Mouse (Mus musculus): ENCODE data around the gene Arhgdib. TPM values are rescaled to one million over a fixed set of nuclear protein-coding genes. Genes with fewer than 3 reads are reported as not detected.
"Not testable (repeated sequence)": the region's sequence is repeated elsewhere in the genome, so short reads cannot be mapped to it uniquely, and the experiment has no call there.

The Arhgdib gene
- total and polyA plus RNA-seq, 2 experiments from 2014 or later = 8.3 to 16.1 TPM

DNA sequence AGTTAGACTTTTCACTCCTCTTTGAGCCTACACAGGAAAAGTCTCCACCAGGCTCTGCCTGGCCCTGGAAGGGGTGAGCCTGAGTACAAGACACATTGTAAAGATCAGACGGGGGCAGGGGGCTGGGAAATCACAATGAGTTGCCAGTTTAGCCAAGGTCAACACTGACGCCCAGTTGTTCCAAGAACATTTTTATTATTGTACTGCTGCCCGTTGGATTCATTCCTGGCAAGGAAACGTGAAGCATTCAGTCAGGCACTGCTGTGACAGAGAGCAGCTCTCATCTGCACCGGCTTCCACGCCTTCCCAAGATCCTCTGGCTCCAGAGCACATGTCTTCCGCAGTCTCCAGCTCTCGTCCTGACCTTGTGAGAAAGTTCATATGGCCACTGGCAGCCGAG lies 53.8 kb downstream of the Arhgdib start:
- DNase-seq (ENCODE audit: low spot score) = no peak

DNA sequence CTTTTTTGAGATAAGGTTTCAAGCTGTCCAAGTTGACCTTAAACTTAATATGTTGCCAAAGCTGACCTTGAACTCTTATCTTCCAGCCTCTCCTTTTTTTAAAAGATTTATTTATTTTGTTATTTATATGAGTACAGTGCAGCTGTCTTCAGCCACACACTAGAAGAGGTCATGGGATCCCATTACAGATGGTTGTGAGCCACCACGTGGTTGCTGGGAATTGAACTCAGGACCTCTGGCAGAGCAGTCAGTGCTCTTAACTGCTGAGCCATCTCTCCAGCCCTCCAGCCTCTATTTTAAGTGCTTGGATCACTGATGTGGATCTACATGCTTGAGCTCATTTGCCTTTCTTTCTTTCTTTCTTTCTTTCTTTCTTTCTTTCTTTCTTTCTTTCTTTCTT lies 56.9 kb downstream of the Arhgdib start:
- H3K36me3 ChIP-seq (ENCODE audit: insufficient read depth, low read length); H3K27me3 ChIP-seq (ENCODE audit: insufficient read depth, low read length); H3K9ac ChIP-seq (replicated peaks; ENCODE audit: low read length, poor library complexity, severe bottlenecking); DNase-seq (ENCODE audit: low spot score); H3K27ac ChIP-seq (ENCODE audit: low read depth, low read length); H3K4me1 ChIP-seq (ENCODE audit: insufficient read depth, low read length); H3K4me3 ChIP-seq (ENCODE audit: low read depth, low read length); H3K9me3 ChIP-seq (ENCODE audit: low read length); ATAC-seq (ENCODE audit: low FRiP score); H3K4me2 ChIP-seq (ENCODE audit: low read depth, low read length, poor library complexity, severe bottlenecking): not testable (repeated sequence)
- WGBS = 38% methylated on average over 1 of the region's 1 CpGs

More for the DNA sequence above, 53.8 kb downstream of the Arhgdib start:
- Histone ChIP-seq H3K27me3 (ENCODE audit: insufficient read depth, low read length) (no peaks in the 10 kb centered on the region), H3K27ac (ENCODE audit: low read depth, low read length) (no peak overlapping the region), H3K4me3 (ENCODE audit: low read depth, low read length) (no peak overlapping the region), H3K9ac (replicated peaks; ENCODE audit: low read length, poor library complexity, severe bottlenecking) (no peak overlapping the region), H3K4me2 (ENCODE audit: low read depth, low read length, poor library complexity, severe bottlenecking) (no peak overlapping the region), H3K36me3 (ENCODE audit: insufficient read depth, low read length) (no peaks in the 10 kb centered on the region), H3K4me1 (ENCODE audit: insufficient read depth, low read length) (no peaks in the 10 kb centered on the region), H3K9me3 (ENCODE audit: low read length) (no peaks in the 10 kb centered on the region)
- WGBS = 78% methylated on average over 9 of the region's 9 CpGs
- ATAC-seq (ENCODE audit: low FRiP score) = no peak
- TF ChIP-seq CTCF (IDR thresholded peaks at IDR 0.05) = no peak

DNA sequence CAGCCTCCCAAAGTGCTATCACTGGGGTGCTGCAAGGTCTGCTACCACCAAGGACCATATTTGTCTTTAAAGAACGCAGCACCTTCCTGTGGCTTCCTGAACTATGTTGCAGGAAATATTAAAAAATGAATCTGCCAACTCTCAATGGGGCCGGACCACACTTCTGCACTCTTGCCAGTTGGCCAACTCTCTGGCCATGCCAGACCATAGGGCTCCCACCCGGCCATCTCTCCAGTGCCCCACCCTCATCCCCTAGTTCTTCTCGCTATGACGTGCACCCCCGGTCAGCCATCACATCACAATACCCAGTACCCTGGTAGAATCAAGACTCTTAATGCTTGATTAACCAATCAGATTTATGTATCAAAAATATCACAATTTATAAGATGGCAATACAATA lies 57.7 kb downstream of the Arhgdib start:
- WGBS = 93% methylated on average over 6 of the region's 6 CpGs
- no peak for TF ChIP-seq CTCF (IDR thresholded peaks at IDR 0.05)
- H3K27ac ChIP-seq (ENCODE audit: low read depth, low read length) = no peak overlapping the region

DNA sequence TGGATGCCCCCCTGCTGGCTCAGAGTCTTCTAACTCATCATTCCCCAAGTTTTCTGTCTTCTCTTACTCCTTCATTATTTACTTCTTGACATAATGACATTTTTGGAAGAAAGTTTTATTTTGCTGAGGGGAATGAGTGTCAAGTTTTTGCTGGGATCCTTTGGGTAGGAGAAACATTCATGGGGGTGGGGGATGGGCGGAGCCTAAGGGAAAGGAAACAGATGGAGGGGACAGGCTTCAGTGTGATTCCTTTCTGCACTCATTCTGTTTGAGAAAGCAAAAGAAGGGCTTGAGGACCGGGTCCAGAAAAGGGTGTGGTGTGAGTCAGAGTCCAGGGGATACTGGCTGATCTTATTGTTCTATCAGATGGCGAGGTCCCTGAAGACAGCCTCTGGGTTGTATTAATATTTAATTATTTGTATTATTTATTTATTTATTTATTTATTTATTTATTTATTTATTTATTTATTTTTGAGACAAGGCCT lies 58.2 kb downstream of the Arhgdib start:
- Histone ChIP-seq H3K9ac (replicated peaks; ENCODE audit: low read length, poor library complexity, severe bottlenecking) (no peak overlapping the region), H3K27me3 (ENCODE audit: insufficient read depth, low read length) (no peaks in the 10 kb centered on the region), H3K4me2 (ENCODE audit: low read depth, low read length, poor library complexity, severe bottlenecking) (no peak overlapping the region), H3K36me3 (ENCODE audit: insufficient read depth, low read length) (no peaks in the 10 kb centered on the region), H3K27ac (ENCODE audit: low read depth, low read length) (no peak overlapping the region), H3K4me3 (ENCODE audit: low read depth, low read length) (no peak overlapping the region), H3K4me1 (ENCODE audit: insufficient read depth, low read length) (no peaks in the 10 kb centered on the region), H3K9me3 (ENCODE audit: low read length) (no peaks in the 10 kb centered on the region)
- ATAC-seq (ENCODE audit: low FRiP score) = no peak
- TF ChIP-seq CTCF (IDR thresholded peaks at IDR 0.05) = no peak
- no peak for DNase-seq (ENCODE audit: low spot score)
- WGBS = 72% methylated on average over 3 of the region's 3 CpGs

More for the DNA sequence above, 57.7 kb downstream of the Arhgdib start:
- DNase-seq (ENCODE audit: low spot score) = no peak
- no peaks in the 10 kb centered on the region for H3K9me3 ChIP-seq (ENCODE audit: low read length)
- no peaks in the 10 kb centered on the region for H3K4me1 ChIP-seq (ENCODE audit: insufficient read depth, low read length)
- no peaks in the 10 kb centered on the region for H3K36me3 ChIP-seq (ENCODE audit: insufficient read depth, low read length)
- ATAC-seq (ENCODE audit: low FRiP score) = no peak
- H3K9ac ChIP-seq (replicated peaks; ENCODE audit: low read length, poor library complexity, severe bottlenecking) = no peak overlapping the region
- no peak overlapping the region for H3K4me3 ChIP-seq (ENCODE audit: low read depth, low read length)
- H3K4me2 ChIP-seq (ENCODE audit: low read depth, low read length, poor library complexity, severe bottlenecking) = no peak overlapping the region
- no peaks in the 10 kb centered on the region for H3K27me3 ChIP-seq (ENCODE audit: insufficient read depth, low read length)

DNA sequence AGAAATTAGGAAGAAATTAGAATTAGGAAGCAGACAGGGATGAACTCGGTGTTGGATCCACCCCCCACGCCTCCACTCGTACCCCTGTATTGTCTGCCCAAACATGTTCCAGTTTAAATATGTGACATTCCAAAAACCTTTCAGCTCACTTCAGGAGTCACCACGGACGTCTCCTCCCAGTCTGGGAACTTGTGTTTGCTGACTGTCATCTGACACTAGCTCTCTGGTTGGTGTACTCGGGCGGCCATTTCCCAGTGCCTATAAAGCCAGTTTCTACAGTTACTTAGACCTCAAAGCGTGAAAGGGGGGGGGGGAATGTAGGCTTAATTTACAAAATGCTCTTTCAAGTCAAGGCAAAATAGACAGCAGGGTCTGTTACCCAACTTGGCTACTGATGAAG lies 60.0 kb downstream of the Arhgdib start:
- WGBS = 79% methylated on average over 8 of the region's 8 CpGs
- ATAC-seq (ENCODE audit: low FRiP score) (no peak), DNase-seq (ENCODE audit: low spot score) (no peak)
- Histone ChIP-seq H3K4me3 (ENCODE audit: low read depth, low read length) (no peak overlapping the region), H3K27me3 (ENCODE audit: insufficient read depth, low read length) (no peaks in the 10 kb centered on the region), H3K27ac (ENCODE audit: low read depth, low read length) (no peak overlapping the region), H3K4me1 (ENCODE audit: insufficient read depth, low read length) (no peaks in the 10 kb centered on the region), H3K36me3 (ENCODE audit: insufficient read depth, low read length) (no peaks in the 10 kb centered on the region), H3K9me3 (ENCODE audit: low read length) (no peaks in the 10 kb centered on the region), H3K9ac (replicated peaks; ENCODE audit: low read length, poor library complexity, severe bottlenecking) (no peak overlapping the region), H3K4me2 (ENCODE audit: low read depth, low read length, poor library complexity, severe bottlenecking) (no peak overlapping the region)
- TF ChIP-seq CTCF (IDR thresholded peaks at IDR 0.05) = no peak

DNA sequence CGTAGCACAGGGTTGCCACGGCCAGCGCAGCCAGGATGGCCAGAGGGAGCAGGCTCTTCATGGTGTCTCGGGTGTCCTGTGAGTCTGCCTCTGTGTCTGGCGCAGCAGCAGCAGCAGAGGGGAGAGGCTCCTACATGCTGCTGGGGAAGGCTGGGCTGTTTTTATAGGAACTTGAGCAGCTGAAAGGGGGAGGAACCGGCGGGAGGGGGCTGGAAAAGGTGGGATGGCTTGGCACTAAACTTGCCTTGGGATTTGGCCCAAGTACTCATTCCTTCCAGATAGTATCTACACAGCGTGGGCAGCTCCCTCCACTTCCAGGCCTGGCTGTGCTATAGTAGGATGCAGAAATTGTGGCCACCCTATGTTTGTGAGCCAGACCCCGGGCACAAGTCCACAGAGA lies 66.0 kb downstream of the Arhgdib start, which contains the start of gene Mgp:
Gene Mgp, minus strand, starts transcription at position 154 of the 400 bp plus-strand sequence.
- Histone ChIP-seq H3K27me3 (ENCODE audit: insufficient read depth, low read length) (no peaks in the 10 kb centered on the region), H3K9ac (replicated peaks; ENCODE audit: low read length, poor library complexity, severe bottlenecking) (no peak within 1 kb of the TSS), H3K27ac (ENCODE audit: low read depth, low read length) (no peak within 1 kb of the TSS), H3K4me2 (ENCODE audit: low read depth, low read length, poor library complexity, severe bottlenecking) (no peak within 1 kb of the TSS), H3K36me3 (ENCODE audit: insufficient read depth, low read length) (no peaks in the 10 kb centered on the region), H3K9me3 (ENCODE audit: low read length) (no peaks in the 10 kb centered on the region), H3K4me1 (ENCODE audit: insufficient read depth, low read length) (no peaks in the 10 kb centered on the region), H3K4me3 (ENCODE audit: low read depth, low read length) (no peak within 1 kb of the TSS)
- no peak for ATAC-seq (ENCODE audit: low FRiP score)
- TF ChIP-seq CTCF (IDR thresholded peaks at IDR 0.05) = no peak
- DNase-seq (ENCODE audit: low spot score) = no peak
- 67% methylated on average over 9 of the region's 9 CpGs for WGBS

Data from midbrain, postnatal 0 days (tissue).